Comparison of ENCODE assay signal across 8 mouse cellular contexts in the genomic region with DNA sequence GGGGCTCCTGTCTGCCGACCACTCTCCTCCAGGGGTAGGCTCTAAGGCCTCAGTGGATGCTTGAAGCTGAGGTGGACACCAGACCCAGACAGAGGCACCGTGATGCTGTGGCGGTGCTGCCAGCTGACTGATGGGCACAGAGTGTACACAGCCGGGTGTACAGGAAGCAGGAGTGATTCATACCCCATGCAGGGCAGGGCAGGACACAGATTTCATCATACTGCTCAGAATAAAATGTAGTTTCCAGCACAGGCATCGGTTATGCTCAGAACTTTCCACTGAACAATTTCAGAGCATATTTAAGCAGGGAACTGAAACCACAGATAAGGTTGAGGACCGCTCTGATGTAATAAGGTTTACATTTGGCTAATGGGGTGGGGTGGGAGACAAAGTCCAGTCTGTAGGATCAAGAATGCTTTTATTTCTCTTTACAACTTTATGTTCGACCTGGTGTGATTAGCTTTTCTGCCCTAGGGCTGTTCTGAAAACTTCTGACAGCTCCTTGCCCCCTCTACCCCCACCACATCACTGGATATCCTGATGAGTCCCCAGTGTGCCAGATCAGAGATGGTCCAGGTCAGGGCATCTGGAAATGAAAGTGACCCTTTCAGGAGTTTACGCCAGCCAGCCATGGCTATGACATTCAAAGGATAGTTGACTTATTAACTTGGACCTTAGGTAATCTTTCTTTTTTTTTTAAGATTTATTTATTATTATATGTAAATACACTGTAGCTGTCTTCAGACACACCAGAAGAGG. TPM values are rescaled to one million over a fixed set of nuclear protein-coding genes. Genes with fewer than 3 reads are reported as not detected.
DNase-seq lines count a peak whose midpoint lies in the region; ATAC-seq lines count a peak whose summit lies in the region.

No protein-coding gene starts in this region.

- no peak overlapping the region for H3K9ac ChIP-seq in liver, embryonic 12.5 days
- H3K9ac ChIP-seq in intestine, embryonic 16.5 days (ENCODE audit: low read depth, low read length): peak overlapping the region; percentile 33; the same call in 1 of the 2 replicates
- H3K9ac ChIP-seq in midbrain, embryonic 13.5 days (replicated peaks): no peak overlapping the region
- no peak overlapping the region for H3K9ac ChIP-seq in hindbrain, embryonic 11.5 days (ENCODE audit: low read depth, low read length)

- H3K4me1 ChIP-seq in liver, embryonic 12.5 days: peaks cover 18% of the 10 kb centered on the region
- H3K4me1 ChIP-seq in intestine, embryonic 16.5 days (ENCODE audit: control insufficient read depth, insufficient read depth, low read length): peaks cover 22% of the 10 kb centered on the region
- H3K4me1 ChIP-seq in midbrain, embryonic 13.5 days (replicated peaks): peaks cover 5% of the 10 kb centered on the region
- H3K4me1 ChIP-seq in hindbrain, embryonic 11.5 days (replicated peaks; ENCODE audit: control insufficient read depth, insufficient read depth, low read length): peaks cover 2% of the 10 kb centered on the region

- H3K27me3 ChIP-seq in liver, embryonic 12.5 days (replicated peaks): peaks cover 14% of the 10 kb centered on the region; the same call in 1 of the 2 replicates
- H3K27me3 ChIP-seq in intestine, embryonic 16.5 days (replicated peaks; ENCODE audit: control insufficient read depth, insufficient read depth, low read length): no peaks in the 10 kb centered on the region
- H3K27me3 ChIP-seq in midbrain, embryonic 13.5 days: 0 out of 2 replicates have a peak, but pooled peaks cover 2% of the 10 kb centered on the region
- H3K27me3 ChIP-seq in hindbrain, embryonic 11.5 days (ENCODE audit: control insufficient read depth, insufficient read depth, low read length): no peaks in the 10 kb centered on the region

- H3K4me2 ChIP-seq in liver, embryonic 12.5 days: no peak overlapping the region
- H3K4me2 ChIP-seq in intestine, embryonic 16.5 days (ENCODE audit: low read depth, low read length): peak overlapping the region; percentile 39
- H3K4me2 ChIP-seq in midbrain, embryonic 13.5 days (replicated peaks): no peak overlapping the region
- no peak overlapping the region for H3K4me2 ChIP-seq in hindbrain, embryonic 11.5 days (replicated peaks; ENCODE audit: low read depth, low read length)

- 57% methylated on average over 8 of the region's 8 CpGs for WGBS in liver, embryonic 12.5 days (ENCODE audit: insufficient replicate concordance)
- 46% methylated on average over 8 of the region's 8 CpGs for WGBS in intestine, embryonic 16.5 days
- WGBS in midbrain, embryonic 13.5 days: 83% methylated on average over 8 of the region's 8 CpGs
- WGBS in hindbrain, embryonic 11.5 days: 76% methylated on average over 8 of the region's 8 CpGs

- H3K27ac ChIP-seq in liver, embryonic 12.5 days: no peak overlapping the region
- H3K27ac ChIP-seq in intestine, embryonic 16.5 days (ENCODE audit: low read length): peak overlapping the region; percentile 89
- H3K27ac ChIP-seq in midbrain, embryonic 13.5 days: no peak overlapping the region
- no peak overlapping the region for H3K27ac ChIP-seq in hindbrain, embryonic 11.5 days (ENCODE audit: low read depth, low read length)

- H3K36me3 ChIP-seq in liver, embryonic 12.5 days: no peaks in the 10 kb centered on the region
- H3K36me3 ChIP-seq in intestine, embryonic 16.5 days (ENCODE audit: control insufficient read depth, insufficient read depth, low read length): no peaks in the 10 kb centered on the region
- H3K36me3 ChIP-seq in midbrain, embryonic 13.5 days: no peaks in the 10 kb centered on the region
- no peaks in the 10 kb centered on the region for H3K36me3 ChIP-seq in hindbrain, embryonic 11.5 days (ENCODE audit: control insufficient read depth, insufficient read depth, low read length)

- peak; percentile 42 for ATAC-seq in liver, embryonic 12.5 days
- ATAC-seq in intestine, embryonic 16.5 days: peak; percentile 88
- ATAC-seq in erythroid progenitor cell, adult 5-6 weeks (replicated peaks; ENCODE audit: low FRiP score, poor library complexity, severe bottlenecking): no peak
- no peak for ATAC-seq in midbrain, embryonic 13.5 days
- ATAC-seq in hindbrain, embryonic 11.5 days (ENCODE audit: low FRiP score): no peak

- H3K4me3 ChIP-seq in liver, embryonic 12.5 days: no peak overlapping the region
- H3K4me3 ChIP-seq in intestine, embryonic 16.5 days (ENCODE audit: low read length): peak overlapping the region; percentile 7
- no peak overlapping the region for H3K4me3 ChIP-seq in midbrain, embryonic 13.5 days (replicated peaks)
- no peak overlapping the region for H3K4me3 ChIP-seq in hindbrain, embryonic 11.5 days (ENCODE audit: low read depth, low read length)

- DNase-seq in liver: no peak
- DNase-seq in adrenal gland, postnatal 14 days: peak; percentile 69
- DNase-seq in lung, postnatal 14 days: peak; percentile 61
- DNase-seq in hindbrain, embryonic 11.5 days (ENCODE audit: low spot score): no peak

- H3K9me3 ChIP-seq in liver, embryonic 12.5 days (replicated peaks): no peaks in the 10 kb centered on the region
- H3K9me3 ChIP-seq in intestine, embryonic 16.5 days (ENCODE audit: control insufficient read depth, low read length): no peaks in the 10 kb centered on the region
- H3K9me3 ChIP-seq in midbrain, embryonic 13.5 days: no peaks in the 10 kb centered on the region
- no peaks in the 10 kb centered on the region for H3K9me3 ChIP-seq in hindbrain, embryonic 11.5 days (ENCODE audit: control insufficient read depth, low read length)

RNA-seq across cellular contexts. Expression of gene Gcm1, which starts 29.4 kb away (rescaled TPM):
- not detected in 2 replicates for polyA plus RNA-seq in liver, embryonic 12.5 days (2016; fragmentation: Nextera tagmentation; extraction: Ambion mirVana)
- not detected in 2 replicates for total RNA-seq in adrenal gland, postnatal 14 days (2021)
- not detected in 2 replicates for polyA plus RNA-seq in intestine, embryonic 16.5 days (2015; fragmentation: Nextera tagmentation; extraction: Ambion mirVana)
- total RNA-seq in erythroid progenitor cell, adult 5-6 weeks (2015; ENCODE audit: low replicate concordance): not detected in 2 replicates
- total RNA-seq in erythroid progenitor cell, adult 5-6 weeks (2017; ENCODE audit: low replicate concordance): not detected in 2 replicates
- 0.07 TPM in 1 of 2 replicates, not detected in the other for polyA plus RNA-seq in midbrain, embryonic 13.5 days (2015; fragmentation: Nextera tagmentation; extraction: Ambion mirVana)
- polyA plus RNA-seq in hindbrain, embryonic 11.5 days (2014; fragmentation: Nextera tagmentation; extraction: Ambion mirVana): 0.10 TPM in 1 of 2 replicates, not detected in the other

Comparison
In these comparisons a context has a peak if more than half of its experiments do, and no peak if none do; other contexts are left out.
1. ATAC-seq: peak in liver, embryonic 12.5 days (single experiment) and intestine, embryonic 16.5 days (single experiment); none in erythroid progenitor cell, adult 5-6 weeks (single experiment), midbrain, embryonic 13.5 days (single experiment) and hindbrain, embryonic 11.5 days (single experiment).
2. DNase-seq: peak in adrenal gland, postnatal 14 days (single experiment) and lung, postnatal 14 days (single experiment); none in liver (single experiment) and hindbrain, embryonic 11.5 days (single experiment).